ENCODE assay signal across 8 mouse cellular contexts in genomic region chr7:12897655-12898410, GRCm38 (mm10). TPM values are rescaled to one million over a fixed set of nuclear protein-coding genes. Genes with fewer than 3 reads are reported as not detected.
DNase-seq lines count a peak whose midpoint lies in the region; ATAC-seq and TF ChIP-seq lines count a peak whose summit lies in the region.

Gene Zscan22 (plus strand): TSS chr7:12897815.

- no peaks in the 10 kb centered on the region for H3K27me3 ChIP-seq in hindbrain, embryonic 10.5 days (ENCODE audit: insufficient read depth, poor library complexity, severe bottlenecking)
- no peaks in the 10 kb centered on the region for H3K27me3 ChIP-seq in lung, postnatal 0 days (replicated peaks; ENCODE audit: insufficient read depth, low read length)

- H3K4me2 ChIP-seq in lung, postnatal 0 days (replicated peaks; ENCODE audit: low read depth, low read length): peak within 1 kb of the TSS; percentile 58

- no peak; the same call in 1 of the 2 replicates for TF ChIP-seq CTCF in lung, postnatal 0 days (IDR thresholded peaks at IDR 0.05)

- peak; percentile 100 for ATAC-seq in frontal cortex, adult (ENCODE audit: low TSS enrichment)
- peak; percentile 100 for ATAC-seq in lung, postnatal 0 days

- peak within 1 kb of the TSS; percentile 45; the same call in 1 of the 2 replicates for H3K9ac ChIP-seq in lung, postnatal 0 days (replicated peaks; ENCODE audit: low read depth)

- H3K9me3 ChIP-seq in hindbrain, embryonic 10.5 days: no peaks in the 10 kb centered on the region
- no peaks in the 10 kb centered on the region for H3K9me3 ChIP-seq in lung, postnatal 0 days (ENCODE audit: low read length)

- H3K27ac ChIP-seq in hindbrain, embryonic 10.5 days: peak within 1 kb of the TSS; percentile 84
- no peak within 1 kb of the TSS for H3K27ac ChIP-seq in lung, postnatal 0 days (ENCODE audit: low read length)

- H3K36me3 ChIP-seq in hindbrain, embryonic 10.5 days: peaks cover 15% of the 10 kb centered on the region
- no peaks in the 10 kb centered on the region for H3K36me3 ChIP-seq in lung, postnatal 0 days (ENCODE audit: insufficient read depth, low read length)

- peak within 1 kb of the TSS; percentile 67 for H3K4me3 ChIP-seq in hindbrain, embryonic 10.5 days
- peak within 1 kb of the TSS; percentile 69 for H3K4me3 ChIP-seq in lung, postnatal 0 days (ENCODE audit: low read depth, low read length)

- peak; percentile 91 for DNase-seq in MN1 (ENCODE audit: low spot score)
- DNase-seq in cerebellum, adult 9-10 months: peak; percentile 96
- peak; percentile 92 for DNase-seq in hindbrain, embryonic 10.5 days (ENCODE audit: low spot score)
- peak; percentile 98 for DNase-seq in layer of hippocampus, adult 9-11 months
- DNase-seq in lung, postnatal 0 days (ENCODE audit: low spot score): peak; percentile 97
- DNase-seq in ovary, postnatal 14 days (ENCODE audit: low spot score): peak; percentile 84
- peak; percentile 85 for DNase-seq in thymus, postnatal 14 days

- H3K4me1 ChIP-seq in hindbrain, embryonic 10.5 days (replicated peaks): peaks cover 6% of the 10 kb centered on the region
- H3K4me1 ChIP-seq in lung, postnatal 0 days (ENCODE audit: insufficient read depth, low read depth, low read length): no peaks in the 10 kb centered on the region

- 8% methylated on average over 36 of the region's 36 CpGs for WGBS in hindbrain, embryonic 10.5 days
- WGBS in lung, postnatal 0 days: 4% methylated on average over 36 of the region's 36 CpGs

- no peak for TF ChIP-seq EP300 in lung, postnatal 0 days (IDR thresholded peaks at IDR 0.05)

RNA-seq across cellular contexts. Expression of gene Zscan22, which starts in this region (rescaled TPM):
- polyA plus RNA-seq in hindbrain, embryonic 10.5 days (2016; fragmentation: Nextera tagmentation; extraction: Ambion mirVana): 14.8 and 18.4 TPM in 2 replicates
- 4.4 and 4.7 TPM in 2 replicates for polyA plus RNA-seq in lung, postnatal 0 days (2015; fragmentation: Nextera tagmentation; extraction: Ambion mirVana)
